Mouse (Mus musculus): ENCODE measurements around the gene Tmem50a. TPM values are rescaled to one million over a fixed set of nuclear protein-coding genes. Genes with fewer than 3 reads are reported as not detected.

Gene Tmem50a
- polyA plus RNA-seq, 1 experiment: 121 TPM

DNA sequence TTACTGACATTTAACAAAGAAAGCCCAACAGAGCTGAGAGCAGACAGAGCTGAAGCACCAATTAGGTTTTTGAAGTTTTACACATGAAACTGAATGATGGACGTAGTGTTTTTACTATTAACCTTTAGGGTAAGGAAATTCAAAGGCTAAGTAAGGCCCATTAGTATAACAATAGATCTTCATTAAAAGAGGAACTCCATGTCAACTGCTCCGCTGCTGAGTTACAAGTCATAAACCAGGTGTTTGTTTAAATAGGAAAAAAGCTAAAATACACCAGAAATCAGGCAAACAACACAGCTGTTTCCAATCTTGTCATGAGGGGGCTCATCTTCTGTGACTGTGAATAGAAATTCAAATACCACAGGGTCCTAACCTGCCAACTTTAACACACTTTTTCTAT, 63.6 kb downstream of the Tmem50a start:
- H3K36me3 ChIP-seq (ENCODE audit: control insufficient read depth, insufficient read depth): no peaks in the 10 kb centered on the region
- peaks cover 54% of the 10 kb centered on the region for H3K79me2 ChIP-seq (ENCODE audit: control insufficient read depth, insufficient read depth)
- H3K4me3 ChIP-seq: peak overlapping the region; percentile 37
- H3ac ChIP-seq (ENCODE audit: control insufficient read depth, insufficient read length): no peak overlapping the region
- peak overlapping the region; percentile 81 for H3K4me2 ChIP-seq (ENCODE audit: low read depth)
- H3K27me3 ChIP-seq (ENCODE audit: control insufficient read depth, insufficient read depth, insufficient read length): no peaks in the 10 kb centered on the region
- TF ChIP-seq MAX (IDR thresholded peaks at IDR 0.05; ENCODE audit: low read depth) (no peak), POLR2A (IDR thresholded peaks at IDR 0.05; ENCODE audit: insufficient read length, low read depth) (no peak), SRF (IDR thresholded peaks at IDR 0.05; ENCODE audit: control insufficient read depth, insufficient read length, low read depth) (no peak), REST (IDR thresholded peaks at IDR 0.05; ENCODE audit: insufficient read depth, insufficient read length) (no peak), TCF12 (IDR thresholded peaks at IDR 0.05; ENCODE audit: insufficient read depth, poor library complexity, severe bottlenecking) (no peak), TCF3 (IDR thresholded peaks at IDR 0.05; ENCODE audit: insufficient read length, low read depth) (no peak), MYOG (IDR thresholded peaks at IDR 0.05; ENCODE audit: control insufficient read depth in 1 of 3, insufficient read depth in 1 of 3, insufficient read length in 2 of 3, low read depth in 2 of 3) (no peak), USF1 (IDR thresholded peaks at IDR 0.05; ENCODE audit: low read depth) (no peak), CEBPB (IDR thresholded peaks at IDR 0.05; ENCODE audit: insufficient read depth, poor library complexity, severe bottlenecking) (no peak), POLR2AphosphoS2 (IDR thresholded peaks at IDR 0.05; ENCODE audit: insufficient read length, low read depth) (no peak), E2F4 (IDR thresholded peaks at IDR 0.05; ENCODE audit: insufficient read depth) (no peak), MYOD1 (IDR thresholded peaks at IDR 0.05; ENCODE audit: control insufficient read depth in 1 of 3, insufficient read length in 2 of 3, low read depth in 2 of 3) (no peak)

GRCm38 (mm10) chr4:134850551-134850950, 64.3 kb downstream of the Tmem50a start:
- peaks cover 61% of the 10 kb centered on the region for H3K79me2 ChIP-seq (ENCODE audit: control insufficient read depth, insufficient read depth)
- no peaks in the 10 kb centered on the region for H3K27me3 ChIP-seq (ENCODE audit: control insufficient read depth, insufficient read depth, insufficient read length)
- no peak overlapping the region for H3ac ChIP-seq (ENCODE audit: control insufficient read depth, insufficient read length)
- H3K36me3 ChIP-seq (ENCODE audit: control insufficient read depth, insufficient read depth): no peaks in the 10 kb centered on the region
- no peak overlapping the region for H3K4me3 ChIP-seq
- TF ChIP-seq REST (IDR thresholded peaks at IDR 0.05; ENCODE audit: insufficient read depth, insufficient read length) (no peak), MAX (IDR thresholded peaks at IDR 0.05; ENCODE audit: low read depth) (no peak), USF1 (IDR thresholded peaks at IDR 0.05; ENCODE audit: low read depth) (no peak), MYOD1 (IDR thresholded peaks at IDR 0.05; ENCODE audit: control insufficient read depth in 1 of 3, insufficient read length in 2 of 3, low read depth in 2 of 3) (no peak), CEBPB (IDR thresholded peaks at IDR 0.05; ENCODE audit: insufficient read depth, poor library complexity, severe bottlenecking) (no peak), POLR2A (IDR thresholded peaks at IDR 0.05; ENCODE audit: insufficient read length, low read depth) (no peak), MYOG (IDR thresholded peaks at IDR 0.05; ENCODE audit: control insufficient read depth in 1 of 3, insufficient read depth in 1 of 3, insufficient read length in 2 of 3, low read depth in 2 of 3) (no peak), SRF (IDR thresholded peaks at IDR 0.05; ENCODE audit: control insufficient read depth, insufficient read length, low read depth) (no peak), POLR2AphosphoS2 (IDR thresholded peaks at IDR 0.05; ENCODE audit: insufficient read length, low read depth) (no peak)
- H3K4me2 ChIP-seq (ENCODE audit: low read depth): no peak overlapping the region

Other genes starting within 250 kb of the Tmem50a start
- gene Man1c1, start 210.7 kb downstream of the Tmem50a start, polyA plus RNA-seq (2012; fragmentation: generic; extraction: Trizol): 11.3 TPM
- 19.0 TPM for gene Ldlrap1, start 147.0 kb downstream of the Tmem50a start, polyA plus RNA-seq (2012; fragmentation: generic; extraction: Trizol)
- gene Maco1, start 61.7 kb downstream of the Tmem50a start, polyA plus RNA-seq (2012; fragmentation: generic; extraction: Trizol): 19.6 TPM
- gene Rhd, start 50.5 kb downstream of the Tmem50a start, polyA plus RNA-seq (2012; fragmentation: generic; extraction: Trizol): 0.98 TPM
- gene Rsrp1, start 8.6 kb upstream of the Tmem50a start, polyA plus RNA-seq (2012; fragmentation: generic; extraction: Trizol): 51.4 TPM
- gene Syf2, start 15.9 kb upstream of the Tmem50a start, polyA plus RNA-seq (2012; fragmentation: generic; extraction: Trizol): 67.8 TPM
- 19.6 TPM for gene Runx3, start 205.6 kb upstream of the Tmem50a start, polyA plus RNA-seq (2012; fragmentation: generic; extraction: Trizol)

All from myocyte (in vitro differentiated cells).